Mouse (Mus musculus) left cerebral cortex, postnatal 14 days (tissue): ENCODE measurements at regions not wholly inside any gene's neighbourhood (a gene's known extent, or its start where the extent isn't known, plus 50 kb on each side); places are given as distances from the start of the nearest gene placed in this dataset.
A peak's percentile ranks its signal among the peaks of the same experiment; 100 is the strongest.
"Not testable (repeated sequence)": the region's sequence is repeated elsewhere in the genome, so short reads cannot be mapped to it uniquely, and the experiment has no call there.

Experiments used
- DNase-seq, 2 experiments: peaks; one replicate each; pipeline ENCODE4 v3.0.0; 2021 to 2022; ENCODE audit warnings: low spot score in 2 of 2, mixed read lengths in 1 of 2
- intact Hi-C: fragments of 180-260 bp; cut with DNase I; formaldehyde crosslinking; loops from one replicate; pipeline ENCODE4 v1.15.1; 2025

GRCm38 (mm10) chr5:91892338-91892737 lies 70.5 kb downstream of the Rchy1 start:
- DNase-seq, result no peak
- intact Hi-C loops, result no loop called here

GRCm38 (mm10) chr5:91881771-91882170 lies 81.1 kb downstream of the Rchy1 start:
- no peak for DNase-seq
- intact Hi-C loops, result no loop called here

- intact Hi-C loops, result no loop called here
- DNase-seq, result no peak
Measured at GRCm38 (mm10) chr5:91880231-91880630, 82.6 kb downstream of the Rchy1 start.

- intact Hi-C loops, result no loop called here
- no peak for DNase-seq
Measured at GRCm38 (mm10) chr5:91878627-91879026, 84.2 kb downstream of the Rchy1 start.

GRCm38 (mm10) chr5:91876682-91877031 lies 86.2 kb downstream of the Rchy1 start:
- DNase-seq, result no peak
- intact Hi-C loops, result no loop called here

GRCm38 (mm10) chr5:91875875-91876681 lies 86.8 kb downstream of the Rchy1 start:
- DNase-seq, result no peak
- intact Hi-C loops, result no loop called here

GRCm38 (mm10) chr5:91872816-91873215 lies 90.1 kb downstream of the Rchy1 start:
- no peak for DNase-seq
- intact Hi-C loops, result no loop called here

- intact Hi-C loops, result no loop called here
- no peak for DNase-seq
Measured at GRCm38 (mm10) chr5:91869791-91870190, 93.1 kb downstream of the Rchy1 start.

- no peak for DNase-seq
- intact Hi-C loops, result no loop called here
Measured at GRCm38 (mm10) chr5:91866184-91866583, 96.7 kb downstream of the Rchy1 start.

GRCm38 (mm10) chr5:91865365-91865764 lies 97.5 kb downstream of the Rchy1 start:
- intact Hi-C loops, result no loop called here
- no peak for DNase-seq

GRCm38 (mm10) chr5:91862843-91863242 lies 100.0 kb downstream of the Rchy1 start:
- intact Hi-C loops, result loop anchor here (5.0 kb wide), 2 partner anchors 346 to 396 kb away; partner anchors contain the start of gene Parm1
- DNase-seq, result no peak

- intact Hi-C loops, result loop anchor here (5.0 kb wide), 2 partner anchors 345 to 395 kb away; partner anchors contain the start of gene Parm1
- no peak for DNase-seq
Measured at GRCm38 (mm10) chr5:91862243-91862642, 100.6 kb downstream of the Rchy1 start.

GRCm38 (mm10) chr5:91861440-91862187 lies 101.3 kb downstream of the Rchy1 start:
- peak; percentile 28 to 38 for DNase-seq

GRCm38 (mm10) chr5:91860489-91860888 lies 102.4 kb downstream of the Rchy1 start:
- intact Hi-C loops, result loop anchor here (5.0 kb wide), 2 partner anchors 343 to 393 kb away; partner anchors contain the start of gene Parm1
- no peak for DNase-seq

More at GRCm38 (mm10) chr5:91861440-91862187, 101.3 kb downstream of the Rchy1 start:
- intact Hi-C loops, result loop anchor here (5.0 kb wide), 2 partner anchors 344 to 394 kb away; partner anchors contain the start of gene Parm1

- intact Hi-C loops, result no loop called here
- no peak for DNase-seq
Measured at GRCm38 (mm10) chr5:91852330-91852729, 110.5 kb downstream of the Rchy1 start.

GRCm38 (mm10) chr5:91850862-91851569 lies 111.9 kb downstream of the Rchy1 start:
- DNase-seq, intact Hi-C loops: not testable (repeated sequence)

- intact Hi-C loops, result no loop called here
- DNase-seq, result no peak
Measured at GRCm38 (mm10) chr5:91850440-91850839, 112.4 kb downstream of the Rchy1 start.

GRCm38 (mm10) chr5:91849533-91849932 lies 113.3 kb downstream of the Rchy1 start:
- intact Hi-C loops, result no loop called here
- no peak for DNase-seq

- intact Hi-C loops, result no loop called here
- no peak for DNase-seq
Measured at GRCm38 (mm10) chr5:91849114-91849513, 113.8 kb downstream of the Rchy1 start.

- intact Hi-C loops, result no loop called here
- no peak for DNase-seq
Measured at GRCm38 (mm10) chr5:91848528-91848927, 114.3 kb downstream of the Rchy1 start.
